Mouse (Mus musculus): Measurements from ENCODE around the gene Stpg1.

Stpg1 gene

GRCm38 (mm10) chr4:135494521-135495396 lies at the start of gene Stpg1, which contains the start of gene Nipal3:
TSS of gene Stpg1 (plus strand) at chr4:135494790.
TSS of gene Nipal3 (minus strand) at chr4:135495038.
- DNase-seq (ENCODE audit: low read depth, low spot score): peak; percentile 89

DNA sequence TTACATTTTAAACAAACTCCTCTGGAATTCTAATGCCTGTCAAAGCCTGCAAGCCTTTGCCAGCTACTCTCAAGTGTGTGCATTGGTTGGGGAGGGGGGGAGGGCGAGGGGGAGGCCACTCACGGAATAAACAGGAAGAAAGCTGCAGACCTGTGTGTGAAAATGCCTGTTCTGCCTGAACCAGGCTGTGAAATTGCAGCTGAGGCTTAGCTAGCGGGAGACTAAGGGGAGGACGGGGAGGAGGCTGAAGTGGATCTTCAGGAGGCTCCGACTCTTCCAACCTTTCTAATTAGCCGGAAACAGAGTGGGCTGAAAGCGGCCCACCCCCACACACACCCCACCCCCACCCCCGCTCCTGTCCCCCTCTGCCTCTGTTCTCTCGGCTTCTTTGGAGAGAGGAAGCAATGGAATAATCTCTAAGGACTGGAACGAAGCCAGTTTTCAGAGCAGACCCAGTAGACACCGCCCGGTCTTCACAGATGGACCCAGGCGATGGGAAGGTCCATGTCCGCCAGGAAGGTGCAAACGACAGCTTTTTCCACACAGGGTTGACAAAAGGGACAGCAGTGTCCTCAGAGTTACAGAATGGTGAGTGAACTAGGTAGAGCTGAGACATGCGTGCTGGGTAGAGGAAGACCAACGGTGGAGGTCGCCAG lies 43.1 kb upstream of the Stpg1 start:
- DNase-seq (ENCODE audit: low read depth, low spot score): no peak

- DNase-seq (ENCODE audit: low read depth, low spot score): no peak
Observed at GRCm38 (mm10) chr4:135453164-135453563, 41.4 kb upstream of the Stpg1 start.

DNA sequence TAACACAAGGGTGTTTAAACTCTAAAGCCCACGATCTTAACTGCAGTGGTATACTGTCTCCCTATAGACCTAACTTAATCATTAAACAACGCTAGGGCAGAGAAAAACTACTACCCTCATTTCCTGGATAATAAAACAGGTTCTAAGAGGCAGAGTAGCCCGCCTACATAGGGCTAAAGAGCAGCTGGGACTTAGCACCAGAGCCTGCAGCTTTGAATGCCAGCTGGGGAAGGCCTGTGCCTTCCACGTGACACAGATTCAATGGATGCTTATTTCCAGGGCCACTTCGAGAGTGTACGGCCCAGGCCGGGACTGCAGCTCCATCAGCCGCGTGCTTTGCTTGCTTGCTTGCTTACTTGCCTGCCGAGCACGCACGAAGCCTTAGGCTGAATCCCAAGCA lies 41.0 kb upstream of the Stpg1 start:
- DNase-seq (ENCODE audit: low read depth, low spot score): no peak

DNA sequence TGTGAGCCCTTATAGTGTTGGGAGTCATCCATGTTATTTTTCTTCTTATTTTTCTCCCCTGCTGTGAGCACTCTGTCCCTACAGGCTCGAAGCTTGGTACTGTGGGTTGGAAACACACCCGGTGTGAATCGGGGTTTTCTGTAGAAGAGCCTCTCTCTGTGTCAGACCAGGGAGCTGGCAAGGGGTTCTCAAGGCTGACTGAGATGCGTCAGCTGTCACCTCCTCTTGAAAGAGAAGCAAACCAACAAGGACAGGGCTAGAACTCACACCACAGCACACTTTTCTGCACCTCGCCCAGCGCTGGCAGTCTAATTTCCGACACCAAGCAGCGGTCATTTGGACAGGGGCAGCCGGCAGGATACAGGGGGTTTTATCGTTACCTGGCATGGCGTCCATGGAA lies 31.2 kb upstream of the Stpg1 start:
- DNase-seq (ENCODE audit: low read depth, low spot score): no peak

- no peak for DNase-seq (ENCODE audit: low read depth, low spot score)
Observed at GRCm38 (mm10) chr4:135477851-135478250, 16.7 kb upstream of the Stpg1 start.

DNA sequence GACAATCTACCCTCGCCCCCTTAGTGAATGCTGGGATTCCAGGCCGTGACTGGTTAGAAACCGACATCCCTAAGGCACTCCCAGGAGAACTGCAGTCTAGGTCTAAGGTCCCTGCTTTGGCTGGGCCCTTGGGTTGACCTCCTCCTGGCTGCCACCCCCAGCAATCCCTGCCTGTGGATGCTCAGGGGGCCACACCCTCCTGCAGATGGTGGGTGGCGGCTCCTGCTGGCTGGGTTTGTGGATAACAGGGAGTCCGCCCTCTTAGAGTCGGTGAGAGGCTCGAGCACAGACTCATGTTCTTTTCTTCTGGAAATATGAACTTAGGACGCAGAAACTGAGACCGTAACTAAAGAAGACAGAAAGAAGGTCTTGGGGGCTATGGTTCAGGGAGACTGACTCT lies 14.2 kb upstream of the Stpg1 start:
- no peak for DNase-seq (ENCODE audit: low read depth, low spot score)

DNA sequence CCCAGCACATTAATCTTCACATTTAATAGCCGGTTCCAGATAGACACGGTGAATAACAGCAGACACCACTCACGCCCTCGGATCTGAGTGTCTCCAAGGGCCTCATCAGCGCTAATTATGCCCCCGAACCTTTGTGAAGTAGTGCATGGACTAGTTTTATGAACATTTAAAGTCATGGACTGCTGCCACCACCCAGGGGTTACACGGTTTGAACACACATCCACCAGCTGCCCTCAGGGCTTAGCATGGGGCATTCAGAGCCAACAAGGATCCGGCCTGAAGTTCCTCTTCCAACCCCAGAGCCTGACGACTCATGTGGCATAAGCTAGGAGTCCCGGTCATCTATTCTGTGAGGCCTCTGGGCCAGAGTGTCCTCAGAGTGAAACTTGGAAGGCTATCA lies 9.5 kb upstream of the Stpg1 start:
- no peak for DNase-seq (ENCODE audit: low read depth, low spot score)

- DNase-seq (ENCODE audit: low read depth, low spot score): no peak
Observed at GRCm38 (mm10) chr4:135486352-135486751, 8.2 kb upstream of the Stpg1 start.

- no peak for DNase-seq (ENCODE audit: low read depth, low spot score)
Observed at GRCm38 (mm10) chr4:135489256-135489655, 5.3 kb upstream of the Stpg1 start.

DNA sequence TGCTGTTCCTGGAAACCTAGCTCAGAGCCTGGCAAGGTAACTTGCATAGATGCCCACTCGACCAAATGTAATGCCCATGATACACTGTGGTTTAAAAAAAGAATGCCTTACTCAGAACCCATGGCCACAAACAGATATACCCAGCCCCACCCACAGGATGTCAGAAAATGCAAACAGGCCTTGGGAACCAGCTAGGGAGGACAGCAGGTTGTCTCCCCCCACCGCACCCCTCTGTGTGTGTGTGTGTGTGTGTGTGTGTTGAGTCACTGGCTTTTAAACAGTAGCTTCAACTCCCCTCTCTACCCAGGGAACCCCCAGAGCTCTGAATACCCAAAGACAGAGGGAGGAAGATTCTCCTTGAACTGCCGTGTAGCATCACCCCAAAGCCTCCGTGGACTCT lies 1.3 kb upstream of the Stpg1 start:
- no peak for DNase-seq (ENCODE audit: low read depth, low spot score)

- DNase-seq (ENCODE audit: low read depth, low spot score): no peak
Observed at GRCm38 (mm10) chr4:135493691-135494520, 684 bp upstream of the Stpg1 start.

DNA sequence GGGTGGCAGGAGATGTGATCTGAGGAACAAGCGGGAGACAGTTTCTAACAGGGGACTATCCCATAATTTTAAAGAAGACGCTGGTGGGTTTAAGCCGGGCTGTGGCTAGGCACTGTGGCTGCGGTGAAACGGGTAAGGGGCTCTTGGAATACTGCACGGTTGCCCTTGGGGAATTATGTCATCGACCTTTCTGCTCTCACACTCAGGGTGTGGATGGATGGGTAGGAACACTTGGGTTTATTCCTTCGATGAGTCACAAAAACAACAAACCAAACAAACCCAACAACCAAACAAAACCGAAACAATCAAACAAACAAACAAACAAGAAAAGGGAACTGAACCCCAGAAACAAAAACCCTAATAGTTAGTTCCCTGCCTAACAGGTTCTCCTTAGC lies 804 bp downstream of the Stpg1 start:
- DNase-seq (ENCODE audit: low read depth, low spot score): no peak

DNA sequence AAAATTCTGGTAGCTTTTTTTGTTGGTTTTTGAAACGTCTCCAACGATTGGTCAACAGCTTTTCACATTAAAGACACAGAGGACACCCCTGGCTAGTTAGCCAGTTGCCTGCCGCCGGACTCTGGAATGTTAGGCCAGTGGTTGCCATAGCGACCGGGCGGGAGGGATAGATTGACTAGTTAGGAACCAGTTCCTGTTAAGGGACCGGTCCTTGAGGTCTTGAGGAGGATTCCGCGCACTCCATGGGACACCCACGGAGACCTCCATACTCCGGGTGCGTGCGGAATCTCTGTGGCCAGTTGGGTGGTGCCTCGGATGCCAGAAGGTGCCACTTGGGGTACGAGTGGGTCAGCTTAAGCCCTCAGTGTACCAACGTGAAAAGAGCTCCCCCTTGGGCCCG lies 1.2 kb downstream of the Stpg1 start:
- no peak for DNase-seq (ENCODE audit: low read depth, low spot score)

GRCm38 (mm10) chr4:135498136-135498535 lies 3.5 kb downstream of the Stpg1 start:
- DNase-seq (ENCODE audit: low read depth, low spot score): no peak

- no peak for DNase-seq (ENCODE audit: low read depth, low spot score)
Observed at GRCm38 (mm10) chr4:135499831-135500230, 5.2 kb downstream of the Stpg1 start.

GRCm38 (mm10) chr4:135501587-135501986 lies 7.0 kb downstream of the Stpg1 start:
- no peak for DNase-seq (ENCODE audit: low read depth, low spot score)

DNA sequence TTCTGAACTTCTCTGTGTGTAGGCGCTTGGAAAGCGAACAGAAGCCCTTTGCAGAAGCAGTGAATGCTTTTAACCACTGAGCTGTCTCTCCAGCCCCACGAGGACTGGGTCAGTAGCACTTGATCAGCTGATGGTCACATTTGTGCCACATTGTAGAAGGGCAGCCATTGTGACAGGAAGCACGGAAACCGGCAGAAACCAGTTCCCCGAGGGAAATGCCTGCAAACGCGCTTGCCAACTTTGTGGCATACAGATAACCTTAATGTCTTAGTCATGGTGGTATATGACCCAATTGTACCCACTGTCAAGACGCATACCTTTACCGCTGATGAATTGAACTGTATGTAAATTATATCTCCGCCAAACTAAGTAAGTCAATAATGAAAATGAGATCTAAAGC lies 11.2 kb downstream of the Stpg1 start:
- DNase-seq (ENCODE audit: low read depth, low spot score): no peak

- no peak for DNase-seq (ENCODE audit: low read depth, low spot score)
Observed at GRCm38 (mm10) chr4:135507547-135508350, 13.2 kb downstream of the Stpg1 start.

DNA sequence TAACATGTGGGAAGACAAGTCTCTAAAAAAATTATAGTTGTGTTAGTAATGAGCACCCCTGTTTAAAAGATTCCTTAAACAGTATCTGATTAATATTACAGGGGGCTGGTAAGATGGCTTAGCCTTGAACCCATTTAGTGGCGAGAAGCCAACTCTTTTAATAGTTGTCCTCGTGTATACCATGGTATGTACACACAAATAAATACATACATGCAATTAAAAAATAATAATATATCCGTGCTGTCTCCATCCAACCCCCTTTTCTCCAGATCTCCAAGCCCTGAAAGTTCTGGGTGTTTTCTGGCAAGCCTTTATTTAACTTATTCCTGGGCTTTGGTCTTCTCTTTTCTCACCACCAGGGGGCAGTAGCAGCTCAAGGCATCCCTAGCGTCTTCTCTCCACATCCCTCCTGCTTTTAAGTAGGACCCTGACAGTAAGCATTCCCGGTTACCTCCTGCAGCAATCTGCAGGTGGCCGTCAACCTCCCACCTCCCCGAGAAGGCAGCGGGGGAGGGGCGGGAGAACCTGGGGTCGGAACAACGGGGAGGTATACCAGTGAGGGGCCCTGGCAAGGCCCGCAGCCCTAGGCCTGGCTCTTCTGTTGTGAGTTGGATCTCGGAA lies 13.9 kb downstream of the Stpg1 start:
- peak; percentile 72 for DNase-seq (ENCODE audit: low read depth, low spot score)

DNA sequence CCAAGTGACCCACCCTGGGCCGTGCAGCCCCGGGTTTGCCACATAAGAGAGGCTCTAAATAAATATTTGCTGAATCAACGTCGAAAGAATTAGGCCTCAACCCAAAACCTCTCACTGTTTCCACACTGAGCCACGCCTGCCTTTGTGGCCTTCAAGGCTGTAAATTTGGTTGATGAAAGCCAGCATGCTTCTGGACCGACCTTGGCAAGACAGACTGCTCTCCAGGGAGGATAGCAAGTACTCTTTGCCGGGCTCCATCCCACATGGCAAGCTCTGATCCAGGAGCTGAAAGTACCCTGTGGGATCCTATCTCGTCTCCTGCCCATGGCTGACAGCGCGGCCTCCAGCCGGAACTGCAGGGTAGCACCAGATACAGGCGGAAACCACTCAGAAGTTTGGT lies 14.9 kb downstream of the Stpg1 start:
- no peak for DNase-seq (ENCODE audit: low read depth, low spot score)
